Mouse (Mus musculus) heart, embryonic 11.5 days (tissue): Measurements from ENCODE around the gene Ppp3r1. TPM values are rescaled to one million over a fixed set of nuclear protein-coding genes. Genes with fewer than 3 reads are reported as not detected.

Experiments
- polyA plus RNA-seq: library from polyadenylated mRNA; unstranded; fragments of >200 nt; fragmentation: Nextera tagmentation; extraction: Ambion mirVana; gene quantifications from 2 replicates; pipeline ENCODE4 v1.2.1, GENCODE M21; 2014

Gene Ppp3r1
- polyA plus RNA-seq, 1 experiment from 2014 or later: 75.5 TPM

Other genes starting within 250 kb of the Ppp3r1 start
- 1.7 and 1.8 TPM in 2 replicates for gene Fbxo48, start 207.9 kb upstream of the Ppp3r1 start, polyA plus RNA-seq
- gene Cnrip1, start 107.7 kb upstream of the Ppp3r1 start, polyA plus RNA-seq: 10.7 and 11.2 TPM in 2 replicates
- 8.3 and 10.5 TPM in 2 replicates for gene Plek, start 106.9 kb upstream of the Ppp3r1 start, polyA plus RNA-seq
- gene Wdr92, start 22.8 kb downstream of the Ppp3r1 start, polyA plus RNA-seq: 21.9 and 24.2 TPM in 2 replicates
- gene Pno1, start 52.3 kb downstream of the Ppp3r1 start, polyA plus RNA-seq: 73.9 and 81.7 TPM in 2 replicates
- 74.3 and 83.7 TPM in 2 replicates for gene C1d, start 98.3 kb downstream of the Ppp3r1 start, polyA plus RNA-seq